Mouse (Mus musculus): ENCODE results near the gene Ppp1r1a. TPM values are rescaled to one million over a fixed set of nuclear protein-coding genes. Genes with fewer than 3 reads are reported as not detected.

Ppp1r1a gene
- polyA plus RNA-seq, 1 experiment from 2014 or later: 23.5 TPM

Other genes with a start within 250 kb of the Ppp1r1a start
- gene Gpr84, start 227.4 kb downstream of the Ppp1r1a start, polyA plus RNA-seq (2015; fragmentation: Nextera tagmentation; extraction: Ambion mirVana): 0.30 and 0.67 TPM in 2 replicates
- gene Zfp385a, start 197.9 kb downstream of the Ppp1r1a start, polyA plus RNA-seq (2015; fragmentation: Nextera tagmentation; extraction: Ambion mirVana): 12.4 and 14.4 TPM in 2 replicates
- 40.7 and 44.3 TPM in 2 replicates for gene Itga5, start 171.2 kb downstream of the Ppp1r1a start, polyA plus RNA-seq (2015; fragmentation: Nextera tagmentation; extraction: Ambion mirVana)
- gene Gtsf1, start 107.5 kb downstream of the Ppp1r1a start, polyA plus RNA-seq (2015; fragmentation: Nextera tagmentation; extraction: Ambion mirVana): 0.27 TPM in 1 of 2 replicates, not detected in the other
- not detected in 2 replicates for gene Gtsf2, start 89.5 kb downstream of the Ppp1r1a start, polyA plus RNA-seq (2015; fragmentation: Nextera tagmentation; extraction: Ambion mirVana)
- gene Nckap1l, start 84.2 kb downstream of the Ppp1r1a start, polyA plus RNA-seq (2015; fragmentation: Nextera tagmentation; extraction: Ambion mirVana): 1.6 and 2.0 TPM in 2 replicates
- 4.7 and 4.8 TPM in 2 replicates for gene Pde1b, start 35.0 kb downstream of the Ppp1r1a start, polyA plus RNA-seq (2015; fragmentation: Nextera tagmentation; extraction: Ambion mirVana)
- not detected in 2 replicates for gene Glycam1, start 27.1 kb upstream of the Ppp1r1a start, polyA plus RNA-seq (2015; fragmentation: Nextera tagmentation; extraction: Ambion mirVana)
- gene Mucl1, start 217.5 kb upstream of the Ppp1r1a start, polyA plus RNA-seq (2015; fragmentation: Nextera tagmentation; extraction: Ambion mirVana): not detected in 2 replicates